Mouse (Mus musculus): ENCODE results near the gene Timp2. TPM values are rescaled to one million over a fixed set of nuclear protein-coding genes. Genes with fewer than 3 reads are reported as not detected.
"Not testable (repeated sequence)": the region's sequence is repeated elsewhere in the genome, so short reads cannot be mapped to it uniquely, and the experiment has no call there.

The Timp2 gene
- polyA plus RNA-seq, 1 experiment from 2014 or later: 81.8 TPM

DNA sequence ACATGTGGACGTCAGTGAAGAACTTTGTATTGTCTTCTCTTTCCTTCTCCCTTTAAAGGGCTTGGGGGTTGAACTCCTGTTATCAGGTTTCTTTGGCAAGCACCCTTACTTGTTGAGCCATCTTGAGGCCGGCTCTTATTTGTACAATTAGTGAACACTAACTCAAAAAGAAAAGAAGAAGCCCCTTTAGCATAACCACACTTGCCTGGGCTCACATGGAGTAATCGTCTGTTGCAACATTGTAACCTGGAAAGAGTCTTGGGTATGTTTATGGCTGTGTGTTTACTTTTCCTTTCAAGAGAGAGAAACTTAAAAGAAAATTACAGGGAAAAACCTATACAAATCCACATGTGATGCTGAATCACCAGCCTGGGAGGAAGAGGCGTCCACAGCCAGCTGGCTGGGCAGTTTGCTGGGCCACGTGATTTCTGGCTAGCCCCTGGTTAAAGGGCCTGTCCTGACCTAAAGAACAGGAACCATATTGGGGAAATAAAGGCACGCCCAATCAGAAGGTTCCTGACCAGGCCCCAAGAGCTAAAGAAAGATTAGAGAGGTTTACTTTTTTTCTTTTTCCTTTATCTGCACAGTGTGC, 43.3 kb downstream of the Timp2 start:
- H3K27me3 ChIP-seq (ENCODE audit: control insufficient read depth, insufficient read depth, low read length): no peaks in the 10 kb centered on the region
- no peaks in the 10 kb centered on the region for H3K4me1 ChIP-seq (ENCODE audit: control insufficient read depth, insufficient read depth, low read length)
- DNase-seq (no peak), ATAC-seq (ENCODE audit: low FRiP score, low TSS enrichment) (no peak)
- no peak overlapping the region for H3K27ac ChIP-seq (replicated peaks; ENCODE audit: low read depth, low read length)
- peaks cover 42% of the 10 kb centered on the region for H3K36me3 ChIP-seq (ENCODE audit: control insufficient read depth, insufficient read depth, low read length)
- no peak overlapping the region for H3K9ac ChIP-seq (replicated peaks; ENCODE audit: low read length)
- H3K4me3 ChIP-seq (replicated peaks; ENCODE audit: low read depth, low read length): no peak overlapping the region
- H3K4me2 ChIP-seq (ENCODE audit: low read length): no peak overlapping the region
- H3K9me3 ChIP-seq (ENCODE audit: control insufficient read depth, low read length): 0 out of 2 replicates have a peak, but pooled peaks cover 4% of the 10 kb centered on the region
- WGBS: 89% methylated on average over 6 of the region's 6 CpGs

DNA sequence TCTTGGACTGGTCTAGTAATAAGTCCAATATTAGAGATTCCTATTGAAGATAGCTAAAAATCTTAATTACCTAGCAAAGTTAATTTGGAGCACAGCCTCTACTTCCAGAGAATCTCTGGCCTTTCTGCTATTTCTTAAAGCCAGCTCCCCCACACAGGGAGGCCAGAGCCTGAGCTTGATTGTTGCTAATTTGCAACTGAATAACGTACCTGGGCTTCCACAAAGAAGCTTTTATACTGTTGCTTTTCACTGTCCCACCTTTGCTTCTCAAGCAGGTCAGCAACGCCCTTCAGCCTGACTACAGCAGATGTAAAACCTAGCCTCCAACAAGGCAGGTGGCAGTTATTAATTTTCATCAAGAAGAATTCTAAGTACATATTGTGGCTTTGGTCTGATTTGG, 47.6 kb downstream of the Timp2 start:
- H3K27ac ChIP-seq (replicated peaks; ENCODE audit: low read depth, low read length); DNase-seq; H3K27me3 ChIP-seq (ENCODE audit: control insufficient read depth, insufficient read depth, low read length); H3K4me3 ChIP-seq (replicated peaks; ENCODE audit: low read depth, low read length); H3K9ac ChIP-seq (replicated peaks; ENCODE audit: low read length); H3K4me1 ChIP-seq (ENCODE audit: control insufficient read depth, insufficient read depth, low read length); H3K4me2 ChIP-seq (ENCODE audit: low read length); ATAC-seq (ENCODE audit: low FRiP score, low TSS enrichment); H3K9me3 ChIP-seq (ENCODE audit: control insufficient read depth, low read length): not testable (repeated sequence)
- peaks cover 32% of the 10 kb centered on the region for H3K36me3 ChIP-seq (ENCODE audit: control insufficient read depth, insufficient read depth, low read length)
- 82% methylated on average over 2 of the region's 2 CpGs for WGBS

DNA sequence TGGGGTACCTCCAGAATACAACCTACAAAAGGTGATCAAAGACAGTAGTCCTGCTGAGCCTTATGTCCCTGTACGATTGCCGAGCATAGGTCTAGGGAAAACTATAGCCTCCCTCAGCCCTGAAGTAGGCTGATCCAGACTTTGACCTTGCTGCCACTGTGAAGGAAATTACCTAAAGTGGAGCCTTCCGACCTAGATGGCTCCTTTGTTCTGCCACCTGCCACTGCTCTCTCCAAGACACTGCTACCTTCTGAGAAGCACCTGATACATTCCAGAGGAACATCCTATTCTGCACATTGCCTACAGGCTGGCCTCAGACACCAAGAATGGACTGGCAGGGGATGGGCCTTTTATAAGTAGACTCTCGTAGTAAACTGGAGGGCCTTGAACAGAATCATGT, 51.6 kb downstream of the Timp2 start:
- peaks cover 21% of the 10 kb centered on the region; the same call in 1 of the 2 replicates for H3K36me3 ChIP-seq (ENCODE audit: control insufficient read depth, insufficient read depth, low read length)
- H3K4me3 ChIP-seq (replicated peaks; ENCODE audit: low read depth, low read length); H3K9ac ChIP-seq (replicated peaks; ENCODE audit: low read length); H3K4me1 ChIP-seq (ENCODE audit: control insufficient read depth, insufficient read depth, low read length); DNase-seq; H3K27me3 ChIP-seq (ENCODE audit: control insufficient read depth, insufficient read depth, low read length); ATAC-seq (ENCODE audit: low FRiP score, low TSS enrichment); H3K4me2 ChIP-seq (ENCODE audit: low read length); H3K27ac ChIP-seq (replicated peaks; ENCODE audit: low read depth, low read length); H3K9me3 ChIP-seq (ENCODE audit: control insufficient read depth, low read length): not testable (repeated sequence)
- 93% methylated on average over 4 of the region's 4 CpGs for WGBS

DNA sequence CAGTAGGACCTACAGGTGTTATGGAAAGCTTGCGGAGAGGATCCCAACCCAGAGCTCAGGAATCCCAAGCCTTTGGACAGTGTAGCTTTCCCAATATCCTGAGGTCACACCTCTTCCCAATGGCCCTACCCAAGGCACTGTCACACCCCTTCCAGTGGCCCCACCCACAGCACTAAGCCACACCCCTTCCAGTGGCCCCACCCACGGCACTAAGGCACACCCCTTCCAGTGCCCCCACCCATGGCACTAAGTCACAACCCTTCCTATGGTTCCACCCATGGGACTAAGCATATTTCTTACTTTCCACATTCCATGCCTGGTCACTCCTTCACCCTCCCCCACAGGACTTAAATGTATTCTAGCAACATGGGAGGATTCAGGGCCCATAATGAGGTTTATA, 56.7 kb downstream of the Timp2 start:
- H3K4me1 ChIP-seq (ENCODE audit: control insufficient read depth, insufficient read depth, low read length): no peaks in the 10 kb centered on the region
- H3K9me3 ChIP-seq (ENCODE audit: control insufficient read depth, low read length): no peaks in the 10 kb centered on the region
- H3K4me3 ChIP-seq (replicated peaks; ENCODE audit: low read depth, low read length): no peak overlapping the region
- ATAC-seq (ENCODE audit: low FRiP score, low TSS enrichment) (no peak), DNase-seq (no peak)
- 82% methylated on average over 2 of the region's 2 CpGs for WGBS
- H3K4me2 ChIP-seq (ENCODE audit: low read length): no peak overlapping the region
- H3K9ac ChIP-seq (replicated peaks; ENCODE audit: low read length): no peak overlapping the region
- H3K36me3 ChIP-seq (ENCODE audit: control insufficient read depth, insufficient read depth, low read length): peaks cover 16% of the 10 kb centered on the region; the same call in 1 of the 2 replicates
- no peak overlapping the region for H3K27ac ChIP-seq (replicated peaks; ENCODE audit: low read depth, low read length)
- no peaks in the 10 kb centered on the region for H3K27me3 ChIP-seq (ENCODE audit: control insufficient read depth, insufficient read depth, low read length)

DNA sequence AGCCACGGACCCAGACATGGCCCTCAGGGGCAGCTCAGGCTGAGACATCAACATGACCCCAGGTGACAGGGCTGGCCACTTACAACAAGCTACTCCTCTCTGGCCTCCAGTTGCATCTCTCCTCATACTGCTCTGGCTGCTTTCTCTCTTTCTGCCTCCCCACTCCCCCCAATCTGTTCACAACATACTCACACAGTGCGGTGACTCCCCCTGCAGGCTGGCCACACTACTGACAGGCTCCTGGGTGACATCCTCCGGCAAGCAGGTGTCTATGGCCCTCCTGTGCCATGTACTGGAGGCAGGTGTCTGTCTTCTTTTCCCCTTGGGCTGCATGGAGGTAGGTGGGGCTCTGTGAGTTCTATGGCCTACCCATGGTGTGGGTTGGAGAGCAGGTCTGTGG, 57.6 kb downstream of the Timp2 start:
- DNase-seq: no peak
- no peak for ATAC-seq (ENCODE audit: low FRiP score, low TSS enrichment)
- Histone ChIP-seq H3K27me3 (ENCODE audit: control insufficient read depth, insufficient read depth, low read length) (no peaks in the 10 kb centered on the region), H3K4me1 (ENCODE audit: control insufficient read depth, insufficient read depth, low read length) (no peaks in the 10 kb centered on the region), H3K9me3 (ENCODE audit: control insufficient read depth, low read length) (no peaks in the 10 kb centered on the region), H3K4me2 (ENCODE audit: low read length) (no peak overlapping the region), H3K36me3 (ENCODE audit: control insufficient read depth, insufficient read depth, low read length) (peaks cover 9% of the 10 kb centered on the region; the same call in 1 of the 2 replicates), H3K9ac (replicated peaks; ENCODE audit: low read length) (no peak overlapping the region), H3K27ac (replicated peaks; ENCODE audit: low read depth, low read length) (no peak overlapping the region), H3K4me3 (replicated peaks; ENCODE audit: low read depth, low read length) (no peak overlapping the region)
- WGBS: 84% methylated on average over 3 of the region's 3 CpGs

DNA sequence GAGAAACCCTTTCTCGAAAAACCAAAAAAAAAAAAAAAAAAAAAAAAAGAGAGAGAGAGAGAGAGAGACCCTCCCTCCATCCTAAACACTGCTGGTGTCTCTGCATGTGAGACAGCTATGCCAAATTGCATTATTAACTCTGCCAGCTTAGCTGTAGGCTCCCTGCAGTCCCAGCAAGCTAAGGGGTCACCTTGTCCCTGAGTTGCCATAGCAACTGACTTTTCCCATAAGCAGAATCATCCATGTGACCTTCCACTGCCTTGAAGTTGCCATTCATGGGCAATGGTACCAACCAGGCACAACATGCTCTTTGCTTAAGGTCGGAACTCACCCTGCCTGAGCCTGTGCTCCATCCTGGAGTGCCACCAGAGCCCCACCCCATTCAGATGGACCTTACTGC, 60.5 kb downstream of the Timp2 start:
- Histone ChIP-seq H3K9ac (replicated peaks; ENCODE audit: low read length) (no peak overlapping the region), H3K4me1 (ENCODE audit: control insufficient read depth, insufficient read depth, low read length) (no peaks in the 10 kb centered on the region), H3K36me3 (ENCODE audit: control insufficient read depth, insufficient read depth, low read length) (no peaks in the 10 kb centered on the region), H3K4me2 (ENCODE audit: low read length) (no peak overlapping the region), H3K27ac (replicated peaks; ENCODE audit: low read depth, low read length) (0 out of 2 replicates have a peak overlapping the region, but pooled peaks have one; percentile 26), H3K9me3 (ENCODE audit: control insufficient read depth, low read length) (no peaks in the 10 kb centered on the region), H3K27me3 (ENCODE audit: control insufficient read depth, insufficient read depth, low read length) (no peaks in the 10 kb centered on the region), H3K4me3 (replicated peaks; ENCODE audit: low read depth, low read length) (no peak overlapping the region)
- WGBS: 71% methylated on average over 2 of the region's 2 CpGs
- ATAC-seq (ENCODE audit: low FRiP score, low TSS enrichment) (no peak), DNase-seq (peak; percentile 50)

DNA sequence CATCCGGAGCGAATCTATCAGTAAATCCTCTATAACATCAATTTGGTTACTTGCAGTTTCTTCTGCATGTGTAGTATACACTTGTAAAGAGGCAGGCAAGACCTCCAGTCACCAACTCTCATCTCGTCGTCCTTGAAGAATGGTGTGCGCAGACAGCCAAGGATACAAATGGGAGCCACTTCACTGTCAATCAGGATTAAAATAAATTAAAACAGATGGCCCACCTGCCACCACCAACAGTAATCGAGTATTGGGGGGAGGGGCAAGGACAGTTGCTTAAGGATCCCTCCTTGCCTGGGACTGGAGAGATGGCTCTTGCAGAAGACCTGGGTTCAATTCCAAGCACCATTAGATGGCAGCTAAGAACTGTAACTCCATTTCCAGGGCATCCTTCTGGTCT, 62.9 kb downstream of the Timp2 start:
- 52% methylated on average over 6 of the region's 6 CpGs for WGBS
- Histone ChIP-seq H3K27me3 (ENCODE audit: control insufficient read depth, insufficient read depth, low read length) (no peaks in the 10 kb centered on the region), H3K4me3 (replicated peaks; ENCODE audit: low read depth, low read length) (no peak overlapping the region), H3K4me2 (ENCODE audit: low read length) (no peak overlapping the region), H3K36me3 (ENCODE audit: control insufficient read depth, insufficient read depth, low read length) (no peaks in the 10 kb centered on the region), H3K9ac (replicated peaks; ENCODE audit: low read length) (no peak overlapping the region), H3K27ac (replicated peaks; ENCODE audit: low read depth, low read length) (no peak overlapping the region), H3K9me3 (ENCODE audit: control insufficient read depth, low read length) (no peaks in the 10 kb centered on the region), H3K4me1 (ENCODE audit: control insufficient read depth, insufficient read depth, low read length) (peaks cover 9% of the 10 kb centered on the region)
- DNase-seq (no peak), ATAC-seq (ENCODE audit: low FRiP score, low TSS enrichment) (no peak)

DNA sequence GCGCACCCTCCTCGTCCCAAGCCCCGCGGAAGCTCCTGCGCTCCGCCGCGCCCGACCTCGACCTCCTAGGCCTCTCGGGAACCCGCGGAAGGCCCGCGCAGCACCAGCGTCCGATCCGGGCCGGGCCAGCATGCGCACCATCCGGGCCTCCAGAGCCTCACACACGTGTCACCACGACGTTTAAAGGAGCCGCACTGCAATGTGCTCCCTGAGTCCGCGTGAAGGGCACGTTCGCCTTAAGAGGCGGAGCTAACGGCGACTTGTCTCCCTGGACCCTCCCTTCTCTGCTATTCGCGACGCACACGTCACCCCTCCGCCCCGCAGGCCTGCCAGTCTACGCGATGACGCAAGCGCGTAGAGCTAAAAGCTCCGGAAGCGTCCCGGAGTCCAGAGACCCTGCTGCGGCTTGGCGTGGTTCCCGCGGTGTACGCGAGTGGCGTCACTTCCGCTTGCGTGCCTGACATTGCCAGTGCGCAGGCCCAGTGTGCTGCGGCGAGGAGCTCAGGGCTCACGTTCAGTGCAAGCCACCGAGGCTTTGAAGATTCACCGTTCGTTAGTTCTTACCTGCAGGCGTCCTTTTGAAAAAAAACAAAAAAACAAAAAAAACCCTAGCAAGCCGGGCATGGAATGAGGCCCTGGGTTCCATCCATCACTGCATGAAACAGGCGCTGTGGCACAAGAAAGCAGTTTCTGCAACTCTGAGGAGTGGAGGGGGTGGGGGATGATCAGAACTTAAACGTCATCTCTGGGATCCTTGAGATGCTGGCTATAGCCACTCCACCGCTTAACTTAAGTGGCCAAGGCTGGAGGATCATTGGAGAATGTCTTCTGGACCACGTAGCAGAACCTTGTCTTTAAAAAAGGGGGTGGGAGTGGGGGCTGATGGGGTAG, 65.3 kb downstream of the Timp2 start, which contains the start of gene Usp36:
Gene Usp36, minus strand, starts transcription at position 246 of the 891 bp plus-strand sequence.
- peak within 1 kb of the TSS; percentile 88 for H3K27ac ChIP-seq (replicated peaks; ENCODE audit: low read depth, low read length)
- peak within 1 kb of the TSS; percentile 84 for H3K4me2 ChIP-seq (ENCODE audit: low read length)
- H3K4me3 ChIP-seq (replicated peaks; ENCODE audit: low read depth, low read length): peak within 1 kb of the TSS; percentile 92
- H3K36me3 ChIP-seq (ENCODE audit: control insufficient read depth, insufficient read depth, low read length): peaks cover 19% of the 10 kb centered on the region
- no peaks in the 10 kb centered on the region for H3K27me3 ChIP-seq (ENCODE audit: control insufficient read depth, insufficient read depth, low read length)
- peak; percentile 98 for ATAC-seq (ENCODE audit: low FRiP score, low TSS enrichment)
- H3K9ac ChIP-seq (replicated peaks; ENCODE audit: low read length): peak within 1 kb of the TSS; percentile 86
- DNase-seq: peak; percentile 100
- peaks cover 9% of the 10 kb centered on the region for H3K4me1 ChIP-seq (ENCODE audit: control insufficient read depth, insufficient read depth, low read length)
- 1% methylated on average over 68 of the region's 68 CpGs for WGBS
- H3K9me3 ChIP-seq (ENCODE audit: control insufficient read depth, low read length): no peaks in the 10 kb centered on the region

Data from midbrain, embryonic 14.5 days (tissue).